Mouse (Mus musculus) spleen, adult 2 months (tissue): ENCODE measurements around the gene Tas1r3.
A peak's percentile ranks its signal among the peaks of the same experiment; 100 is the strongest.

Experiments
- CTCF ChIP-seq: fragments of 200-500 bp; IDR thresholded peaks from 2 replicates; pipeline ENCODE4 v1.5.1; 2011; ENCODE audit warnings: mild to moderate bottlenecking, inconsistent platforms; ENCODE audit not compliant: insufficient read depth, insufficient read length, insufficient replicate concordance; ENCODE audit errors: extremely low read depth
- POLR2A ChIP-seq: fragments of 200-500 bp; IDR thresholded peaks from 2 replicates; pipeline ENCODE4 v1.6.1; 2011; ENCODE audit warnings: low read depth, low read length, inconsistent platforms

GRCm38 (mm10) chr4:155892017-155892416, 28.9 kb upstream of the Tas1r3 start:
- TF ChIP-seq CTCF (no peak), POLR2A (0 out of 2 replicates have a peak, but pooled peaks have one; percentile 8)
